Mouse (Mus musculus): ENCODE measurements around the gene Elf2.
"Not testable (repeated sequence)": the region's sequence is repeated elsewhere in the genome, so short reads cannot be mapped to it uniquely, and the experiment has no call there.

The Elf2 gene

DNA sequence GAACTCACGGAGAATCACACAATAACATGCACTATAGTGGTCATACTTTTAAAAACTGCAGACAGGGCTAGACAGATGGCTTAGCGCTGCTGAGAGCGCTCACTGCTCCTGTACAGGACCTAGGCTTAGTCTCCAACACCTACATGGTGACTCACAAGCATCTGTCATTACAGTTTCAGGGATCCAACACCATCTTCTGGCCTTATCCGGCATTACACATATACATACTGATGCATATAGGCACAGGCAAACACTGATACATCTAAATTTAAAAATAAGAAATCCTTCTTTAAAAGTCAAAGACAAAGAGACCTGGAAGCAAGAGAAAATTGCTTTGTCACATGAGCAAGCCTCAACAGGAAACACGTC is 13.1 kb downstream of the Elf2 start:
- no peak for DNase-seq

DNA sequence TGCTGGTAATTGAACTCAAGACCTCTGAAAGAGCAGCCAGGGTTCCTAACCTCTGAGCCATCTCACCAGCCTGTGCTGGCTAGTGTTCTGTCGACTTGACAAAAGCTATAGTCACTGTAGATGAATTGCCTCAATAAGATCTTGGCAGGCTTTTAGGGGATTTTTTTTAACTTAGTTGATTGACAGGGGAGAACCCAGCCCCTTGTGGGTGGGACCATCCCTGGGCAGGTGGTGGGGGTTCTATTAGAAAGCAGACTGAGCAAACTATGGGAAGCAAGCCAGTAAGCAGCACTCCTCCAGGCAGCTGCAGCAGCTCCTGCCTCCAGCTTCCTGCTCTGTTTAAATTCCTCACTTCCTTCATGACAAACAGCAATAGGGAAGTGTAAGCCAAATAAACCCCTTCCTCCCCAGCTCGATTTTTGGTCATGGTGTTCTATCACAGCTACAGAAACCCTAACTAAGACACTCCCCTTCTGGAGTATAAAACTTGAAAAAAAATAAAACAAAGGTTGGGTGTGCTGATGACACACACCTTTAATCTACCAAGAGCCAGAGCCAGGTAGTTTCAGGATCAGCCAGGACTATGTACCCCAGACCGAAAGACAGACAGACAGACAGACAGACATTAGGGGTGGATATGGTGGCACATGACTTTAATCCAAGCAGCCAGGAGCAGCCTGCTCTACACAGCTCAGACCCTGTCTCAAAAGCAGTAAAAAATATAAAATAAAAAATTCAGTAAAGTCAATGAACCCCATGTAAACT is 13.6 kb downstream of the Elf2 start:
- no peak for DNase-seq

DNA sequence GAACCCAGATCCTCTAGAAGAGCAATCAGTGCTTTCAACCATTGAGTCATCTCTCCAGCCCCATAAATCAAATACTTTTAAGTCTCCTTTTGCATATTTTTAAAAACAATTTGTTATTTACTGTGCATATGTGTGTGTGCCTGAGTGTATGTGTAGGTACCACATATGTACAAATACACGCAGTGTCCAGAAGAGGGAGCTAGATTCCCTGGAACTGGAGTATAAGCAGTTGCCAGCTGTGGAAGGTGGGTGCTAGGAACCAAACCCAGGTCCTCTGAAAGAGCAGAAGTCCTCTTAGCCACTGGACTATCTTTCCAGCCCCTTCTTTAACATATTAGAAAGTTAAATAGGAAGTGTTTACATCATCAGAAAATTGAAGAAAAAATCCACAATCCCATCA is 15.0 kb downstream of the Elf2 start:
- no peak for DNase-seq

DNA sequence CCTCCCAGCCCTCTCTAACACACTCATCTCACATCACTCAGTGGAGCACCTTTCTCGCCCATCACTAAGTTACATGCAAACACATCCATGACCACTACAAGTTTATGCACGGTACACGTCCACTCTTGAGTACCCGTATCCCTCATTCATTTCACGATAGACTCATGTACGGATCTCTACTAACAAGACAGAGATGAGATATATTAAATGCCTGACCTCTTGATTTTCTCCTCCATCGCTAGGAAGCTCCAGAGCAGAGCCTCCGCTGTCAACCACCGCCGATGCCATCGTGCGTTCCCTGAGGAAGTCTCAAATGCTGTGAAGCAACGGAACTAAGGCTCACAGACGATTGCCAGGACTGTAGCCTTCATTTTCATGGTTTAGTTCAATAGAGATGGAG is 17.5 kb downstream of the Elf2 start:
- DNase-seq: no peak

DNA sequence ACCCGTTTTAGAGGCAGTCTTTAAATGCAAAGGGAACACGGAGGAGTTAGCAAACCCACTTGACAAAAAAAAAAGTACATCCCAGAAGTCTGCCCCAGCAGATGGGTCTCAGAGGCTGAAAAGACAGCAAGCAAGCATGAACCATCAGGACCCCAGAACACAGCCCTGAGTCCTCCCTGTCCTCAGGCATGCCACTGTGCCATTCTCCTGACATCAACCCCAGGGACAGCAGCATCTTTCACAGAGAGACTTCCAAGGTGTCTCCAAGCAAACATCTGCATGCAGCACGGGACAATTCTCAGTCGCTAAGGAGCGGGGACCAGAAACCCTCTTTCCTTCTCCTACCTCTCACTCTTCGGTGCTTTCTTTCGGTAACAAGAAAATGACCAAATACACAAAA is 18.1 kb downstream of the Elf2 start:
- DNase-seq: no peak

DNA sequence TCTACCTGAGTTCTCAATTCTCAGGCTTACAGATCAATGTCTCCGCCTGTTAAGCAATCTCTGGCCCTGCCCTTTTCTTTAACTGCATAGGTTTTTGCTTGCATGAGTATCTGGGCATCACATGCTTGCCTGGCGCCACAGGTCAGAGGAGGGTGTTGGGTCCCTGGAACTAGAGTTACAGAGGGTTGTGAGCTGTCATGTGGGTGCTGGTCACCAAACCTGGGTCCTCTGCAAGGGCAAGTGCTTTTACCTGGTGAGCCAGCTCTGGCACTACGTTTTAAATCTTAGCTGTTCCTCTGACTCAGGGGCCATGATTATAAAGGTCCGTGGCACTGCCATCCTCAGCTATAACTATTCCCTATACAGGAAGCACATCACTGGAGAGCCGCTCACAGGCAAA is 19.3 kb downstream of the Elf2 start:
- DNase-seq: no peak

DNA sequence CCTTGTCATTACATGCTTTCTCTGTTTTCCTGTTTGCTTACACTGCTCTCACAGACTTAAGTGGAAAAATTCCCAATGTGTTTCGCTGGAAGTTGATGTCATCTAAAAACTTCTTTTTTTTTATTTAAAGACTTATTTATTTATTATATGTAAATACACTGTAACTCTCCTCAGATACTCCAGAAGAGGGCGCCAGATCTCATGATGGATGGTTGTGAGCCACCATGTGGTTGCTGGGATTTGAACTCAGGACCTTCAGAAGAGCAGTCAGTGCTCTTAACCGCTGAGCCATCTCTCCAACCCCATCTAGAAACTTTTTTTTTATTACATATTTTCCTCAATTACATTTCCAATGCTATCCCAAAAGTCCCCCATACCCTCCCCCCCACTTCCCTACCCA is 22.4 kb downstream of the Elf2 start:
- not testable (repeated sequence) for DNase-seq

DNA sequence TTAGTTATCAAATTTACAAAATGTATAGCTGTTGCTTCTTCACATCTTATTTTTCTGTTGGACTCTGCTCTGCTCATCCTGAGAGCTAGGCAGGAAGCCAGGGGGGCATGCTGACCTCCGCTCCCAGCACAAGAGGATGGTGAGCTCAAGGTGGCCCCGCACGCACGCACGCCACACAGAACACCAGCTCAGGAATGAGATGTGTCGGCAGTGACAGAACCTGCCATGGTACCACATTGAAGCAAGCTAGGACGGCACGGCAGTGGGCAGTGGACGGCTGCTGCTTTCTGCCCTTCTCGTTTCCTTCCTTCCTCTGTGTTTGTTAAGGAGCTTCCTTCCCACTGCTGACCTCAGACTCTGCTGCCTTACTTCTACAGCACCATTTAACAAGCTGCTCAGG is 23.6 kb downstream of the Elf2 start:
- DNase-seq: no peak

DNA sequence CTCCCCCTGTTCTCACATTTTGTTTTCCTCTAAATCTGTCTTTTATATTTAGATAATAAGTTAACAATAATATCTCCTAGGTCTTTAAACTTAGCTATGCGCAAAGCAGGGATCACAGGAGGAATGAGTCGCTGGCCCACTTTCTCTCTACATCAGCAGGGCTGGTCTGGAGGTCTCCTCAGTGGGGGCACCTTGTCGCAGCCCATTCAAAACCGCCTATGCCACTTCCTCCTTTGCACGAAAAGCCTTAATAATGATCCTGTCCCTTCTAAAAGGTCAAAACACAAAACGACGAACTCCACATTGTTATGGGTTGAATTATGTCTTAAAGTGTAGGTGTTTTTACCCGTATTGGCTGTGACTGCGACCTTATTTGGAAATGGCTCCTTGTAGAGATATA is 28.8 kb downstream of the Elf2 start:
- no peak for DNase-seq

DNA sequence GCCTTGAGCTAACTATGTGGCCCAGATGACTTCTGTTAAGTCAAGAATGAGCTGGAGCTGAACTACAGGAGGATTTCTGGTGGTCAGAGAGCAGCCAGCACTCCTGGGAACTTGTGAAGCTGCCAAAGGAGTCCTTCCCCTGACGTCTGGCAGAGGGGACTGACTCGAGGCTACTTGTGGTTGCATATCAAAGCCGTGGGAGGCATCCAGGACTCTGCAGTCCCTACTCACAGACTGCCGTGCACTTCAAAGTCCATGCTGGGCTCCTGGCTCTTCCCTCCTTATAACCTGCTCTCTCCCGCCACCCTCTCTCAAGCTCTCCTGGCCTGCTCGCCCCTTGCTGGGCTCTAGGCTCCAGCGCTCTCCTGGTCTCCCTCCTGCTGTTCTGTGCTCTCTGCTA is 30.4 kb downstream of the Elf2 start:
- DNase-seq: no peak

DNA sequence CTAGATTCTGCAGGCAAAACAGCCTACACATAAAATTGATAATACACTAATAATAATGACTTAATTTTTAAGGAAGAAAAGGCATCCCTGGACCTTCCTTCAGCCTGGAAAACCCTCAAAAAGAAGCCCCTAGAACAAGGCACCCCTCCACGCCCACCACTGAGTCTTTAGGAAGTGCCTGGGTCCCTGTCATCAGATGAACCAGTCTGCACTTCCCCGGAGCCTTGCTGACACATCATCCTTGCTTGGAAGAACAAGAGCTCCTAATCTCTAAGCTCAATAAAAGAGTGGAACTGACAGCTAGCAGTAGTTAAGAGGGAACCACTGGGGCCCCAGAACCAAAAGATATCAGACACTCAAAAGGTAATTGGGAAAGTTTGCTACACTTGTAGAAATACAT is 33.8 kb downstream of the Elf2 start:
- no peak for DNase-seq

DNA sequence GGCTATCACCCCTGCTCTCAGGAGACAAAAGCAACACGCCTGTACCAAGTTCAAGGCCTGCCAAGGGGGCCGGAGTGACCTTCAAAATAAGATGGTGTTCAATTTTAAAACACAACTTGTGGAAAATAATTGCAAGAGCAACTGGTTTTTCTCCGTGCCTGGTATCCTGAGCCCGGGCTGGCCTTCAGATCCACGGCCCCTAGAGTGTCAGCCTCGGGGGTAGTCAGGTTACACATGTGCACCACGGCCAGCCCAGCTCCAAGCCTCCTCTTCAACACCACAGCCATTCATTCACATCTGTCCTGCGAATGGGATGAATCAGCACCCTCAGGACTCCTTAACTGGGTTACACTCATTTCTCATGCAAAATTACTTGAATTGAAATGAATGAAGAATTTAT is 34.5 kb downstream of the Elf2 start:
- no peak for DNase-seq

DNA sequence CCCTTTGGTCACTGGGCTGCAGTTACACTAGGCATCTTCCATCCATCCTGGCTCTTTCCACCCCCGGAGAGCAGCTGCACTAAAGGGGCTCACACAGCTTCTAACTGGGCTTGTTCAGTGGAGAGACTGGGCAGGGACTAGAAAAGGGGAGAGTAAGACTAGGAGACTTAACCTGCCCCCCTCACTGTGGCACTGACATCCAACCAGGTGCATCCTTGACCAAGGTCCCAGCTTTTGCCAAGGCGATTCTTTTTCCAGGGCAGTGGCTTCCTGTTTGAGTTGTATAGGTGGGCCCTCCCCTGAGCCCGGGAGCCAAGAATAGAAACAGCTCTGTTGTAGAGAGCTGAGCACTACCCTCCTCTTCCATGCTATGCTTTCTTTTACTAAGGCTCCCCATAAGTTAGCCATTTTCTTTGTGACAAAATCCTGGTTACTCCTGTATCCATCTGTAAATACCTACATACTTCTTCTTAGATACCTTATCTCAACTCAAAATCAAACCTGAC is 37.4 kb downstream of the Elf2 start:
- no peak for DNase-seq

DNA sequence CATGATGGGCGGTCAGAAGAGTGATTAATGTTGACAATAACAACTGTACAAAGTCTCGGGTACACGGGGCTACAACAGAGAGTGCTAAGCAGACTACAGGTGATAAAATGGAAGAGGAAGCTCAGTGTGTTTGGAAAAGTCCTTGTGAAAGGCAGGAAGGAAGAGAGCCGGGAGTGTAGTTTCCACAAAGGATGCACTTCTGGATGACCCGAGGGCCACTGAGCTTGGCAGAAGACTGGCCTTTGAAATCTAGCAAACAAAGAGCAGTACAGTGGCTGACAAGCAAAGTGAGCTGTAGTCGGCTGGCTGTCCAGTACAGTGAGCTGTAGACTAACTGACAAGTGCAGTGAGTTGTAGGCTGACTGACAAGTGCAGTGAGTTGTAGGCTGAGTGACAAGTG is 38.9 kb downstream of the Elf2 start:
- DNase-seq: no peak

DNA sequence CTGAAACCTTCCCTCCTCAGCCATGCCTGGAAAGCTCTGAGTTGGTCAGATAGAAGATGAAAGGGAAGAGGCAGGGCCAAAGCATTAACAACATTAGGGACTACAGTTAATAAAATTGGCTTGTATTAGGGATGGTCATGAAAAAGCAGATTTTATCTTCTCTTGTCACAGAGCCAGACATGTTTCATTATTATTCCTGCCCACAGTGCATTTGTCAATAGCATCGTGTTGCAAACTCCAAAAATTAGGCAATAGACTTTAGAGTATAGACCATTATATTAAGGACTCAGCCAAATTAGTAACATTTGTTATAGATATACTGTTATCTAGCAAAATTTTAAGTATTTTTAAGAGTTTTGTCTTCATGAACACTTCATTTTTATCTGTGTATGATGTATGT is 43.7 kb downstream of the Elf2 start:
- DNase-seq: no peak

DNA sequence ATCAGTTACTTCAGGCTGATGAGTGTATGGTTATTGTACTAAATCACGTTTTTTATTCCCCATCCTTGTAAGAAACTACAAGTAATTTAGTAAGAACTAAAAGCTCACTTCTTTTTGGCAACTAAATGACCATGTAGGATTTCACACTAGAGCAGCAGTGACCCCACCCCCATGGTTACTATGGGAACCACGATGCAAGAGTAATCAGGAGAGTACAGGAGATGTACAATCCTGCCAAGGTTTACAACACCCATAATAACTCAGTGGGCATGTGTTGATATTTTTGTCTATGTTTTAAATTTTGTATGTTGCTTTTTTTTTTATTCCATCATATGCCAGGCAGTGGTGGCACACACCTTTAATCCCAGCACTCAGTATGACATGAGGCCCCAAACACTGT is 45.2 kb downstream of the Elf2 start:
- DNase-seq: no peak

DNA sequence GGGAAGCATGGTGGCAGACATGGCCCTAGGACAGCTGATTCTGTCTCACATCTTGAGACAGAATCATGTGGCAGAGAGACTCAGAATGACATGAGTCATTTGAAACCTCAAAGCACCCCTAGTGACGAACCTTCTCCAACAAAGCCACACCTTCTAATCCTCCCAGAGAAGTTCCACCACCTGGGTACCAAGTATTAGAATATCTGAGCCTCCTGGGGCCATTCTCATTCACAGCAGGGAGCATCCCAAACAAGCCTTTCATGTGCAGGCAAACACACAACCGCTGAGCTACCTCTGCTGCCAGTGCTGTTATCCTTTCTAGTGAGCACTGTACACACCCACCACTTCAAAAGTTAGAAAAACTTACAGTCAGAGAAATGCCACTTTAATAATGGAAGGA is 46.2 kb downstream of the Elf2 start:
- DNase-seq: no peak

DNA sequence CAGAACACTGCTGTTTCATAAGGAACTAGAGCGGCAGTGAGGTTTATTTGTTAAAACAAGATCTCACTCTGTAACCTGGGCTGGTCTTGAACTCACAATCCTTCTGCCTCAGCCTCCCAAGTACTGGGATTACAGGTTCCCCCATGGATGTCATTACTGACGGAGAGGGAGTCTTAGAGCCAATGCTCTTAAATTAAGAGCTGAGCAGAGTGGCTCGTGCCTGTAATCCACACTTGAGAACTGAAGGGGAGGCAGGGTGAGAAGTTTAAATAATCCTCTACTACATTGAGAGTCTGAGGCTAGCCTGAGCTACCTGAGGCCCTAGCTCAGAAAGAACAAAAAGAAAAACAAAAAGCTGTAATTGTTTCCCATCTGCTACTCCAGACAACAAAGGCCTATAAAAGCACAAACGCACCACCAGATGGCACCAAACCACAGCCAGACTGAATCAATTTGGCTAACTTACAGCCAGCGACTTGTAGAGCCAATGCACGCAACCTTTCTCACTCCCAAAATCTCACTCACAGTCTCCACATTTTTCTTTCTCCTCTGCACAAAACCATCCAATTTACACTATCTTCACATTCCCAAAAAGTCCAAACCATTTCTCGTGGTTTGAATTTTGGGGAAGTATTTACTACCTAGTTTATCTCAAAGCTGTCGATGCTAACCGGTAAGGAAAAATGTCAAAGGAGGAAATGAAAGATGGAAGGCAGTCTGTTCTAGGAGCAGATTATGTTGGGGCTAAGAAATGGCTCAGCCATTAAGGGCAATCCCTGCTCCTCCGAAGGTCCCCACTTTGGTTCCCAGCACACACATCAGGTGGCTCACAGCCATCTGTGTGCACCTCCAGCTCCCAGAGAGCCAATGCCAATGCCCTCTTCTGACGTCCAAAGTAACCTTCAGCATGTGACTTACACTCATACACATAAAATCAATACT is 51.3 kb downstream of the Elf2 start:
- peak; percentile 48 to 65 for DNase-seq

DNA sequence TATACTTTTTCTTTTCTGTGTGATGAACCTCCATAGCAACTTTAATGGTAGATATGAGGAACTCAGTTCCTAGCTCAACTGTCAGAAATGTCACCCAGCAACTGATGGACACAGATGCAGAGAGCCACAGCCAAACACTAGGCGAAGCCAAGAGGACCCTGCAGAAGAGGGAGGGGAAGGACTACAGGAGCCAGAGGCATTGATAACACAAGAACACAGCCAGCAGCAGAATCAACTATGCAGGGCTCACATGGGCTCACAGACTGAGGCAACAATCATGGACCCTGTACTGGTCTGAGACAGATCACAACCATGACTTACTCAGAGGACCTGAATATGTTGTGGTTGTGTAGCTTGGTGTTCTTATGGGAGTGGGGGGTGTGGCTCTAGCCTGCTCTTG is 56.1 kb downstream of the Elf2 start:
- no peak for DNase-seq

DNA sequence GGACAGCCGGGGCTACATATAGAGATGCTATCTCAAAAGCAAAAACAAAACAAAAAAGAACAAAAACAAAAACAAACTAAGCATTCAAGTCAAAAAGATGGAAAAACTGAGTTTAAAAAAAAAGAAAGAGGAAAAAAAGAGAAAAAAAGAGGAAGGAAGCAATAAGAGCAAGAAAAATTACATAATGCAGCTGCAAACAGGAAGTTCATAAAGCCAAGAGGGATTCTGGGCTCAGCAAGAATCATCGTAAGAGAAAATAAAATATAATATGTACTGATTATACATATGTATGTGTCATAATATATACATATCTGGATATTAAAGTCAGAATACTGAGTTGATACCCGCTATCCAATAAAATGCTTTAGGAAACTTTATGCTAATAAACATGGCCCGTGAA is 58.7 kb downstream of the Elf2 start:
- no peak for DNase-seq

DNA sequence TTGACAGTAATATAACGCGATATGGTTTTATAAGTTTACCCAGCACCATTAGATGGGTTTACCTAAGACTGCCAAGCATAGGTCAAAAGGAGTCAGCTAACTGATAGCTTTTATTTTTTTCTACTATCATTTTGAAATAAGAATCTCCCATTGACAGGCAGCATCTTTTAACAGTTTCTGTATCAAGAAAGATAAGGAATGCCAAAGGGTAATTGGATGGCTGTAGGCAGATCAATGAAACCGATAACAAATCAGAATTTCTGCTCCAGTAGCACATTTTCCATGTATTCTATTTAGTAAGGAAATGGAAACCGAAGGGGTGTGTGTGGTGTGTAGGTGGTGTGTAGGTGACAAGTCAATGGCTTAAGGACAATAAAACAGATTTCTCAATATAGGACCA is 62.0 kb downstream of the Elf2 start:
- DNase-seq: no peak

DNA sequence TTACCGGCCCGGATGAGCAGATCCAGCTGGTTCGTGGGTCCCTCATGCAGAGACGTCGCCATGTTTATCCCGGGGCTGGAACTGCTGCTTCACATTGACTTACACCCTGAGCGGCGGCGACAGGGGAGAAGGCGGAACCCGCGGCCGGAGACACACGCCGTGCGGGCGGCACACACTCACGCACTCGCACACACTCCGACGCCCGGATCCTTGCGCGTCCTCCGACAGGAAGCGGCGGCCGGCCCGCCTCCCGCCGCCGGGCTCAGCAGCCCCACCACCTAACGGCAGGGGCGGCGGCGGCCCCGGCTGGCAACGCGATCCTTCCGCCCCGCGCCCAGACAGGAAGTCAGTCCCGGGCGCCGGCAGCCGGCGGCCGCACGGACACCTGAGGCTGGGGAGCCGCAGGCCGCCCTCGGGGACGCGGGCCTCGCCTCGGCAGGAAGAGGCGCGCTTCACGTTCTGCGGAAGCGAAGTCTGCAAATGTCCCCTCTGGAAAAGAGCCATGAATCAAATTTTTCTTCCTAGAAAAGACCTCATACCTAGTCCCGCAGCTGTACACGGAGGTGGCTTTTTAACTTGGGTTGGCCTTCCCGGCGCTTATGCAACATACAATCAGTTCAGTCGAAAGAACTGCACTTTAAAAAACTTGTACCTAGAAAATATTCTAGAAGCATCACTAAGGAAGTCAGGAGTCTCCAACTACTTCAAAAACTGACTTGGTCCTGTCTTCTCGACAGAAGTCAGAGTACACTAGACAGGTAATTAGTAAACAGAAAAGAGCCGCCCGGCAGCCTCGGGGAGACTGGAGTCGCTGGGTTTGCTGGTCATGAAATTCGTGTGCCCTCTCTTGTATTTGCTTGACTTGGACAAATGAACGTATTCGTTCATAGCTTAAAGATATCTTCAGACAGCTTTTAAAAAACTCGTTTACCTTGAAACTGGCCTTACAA is 63.0 kb downstream of the Elf2 start:
- peak; percentile 79 to 83 for DNase-seq

Measured in thymus, adult 18-20 months (tissue).